Mouse (Mus musculus): ENCODE data around the gene Gale.
A peak's percentile ranks its signal among the peaks of the same experiment; 100 is the strongest.

Gale gene

DNA sequence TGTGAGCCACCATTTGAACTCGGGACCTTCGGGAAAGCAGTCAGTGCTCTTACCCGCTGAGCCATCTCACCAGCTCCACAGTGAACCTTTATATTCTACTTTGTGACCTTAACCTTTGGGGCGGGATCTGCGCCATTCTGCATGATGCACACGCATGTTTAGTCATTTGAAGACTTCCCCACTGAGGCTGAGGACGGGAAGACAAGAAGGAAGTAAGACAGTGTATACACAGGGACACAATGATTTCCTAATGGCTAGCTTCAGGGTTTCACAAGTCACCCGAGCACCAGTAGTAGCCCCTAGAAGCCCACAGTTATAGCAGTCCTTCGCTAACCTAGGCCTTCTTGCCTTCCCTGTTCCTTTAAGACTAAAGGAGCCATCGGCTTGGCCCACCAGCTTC is 17.8 kb upstream of the Gale start:
- no peak for DNase-seq

DNA sequence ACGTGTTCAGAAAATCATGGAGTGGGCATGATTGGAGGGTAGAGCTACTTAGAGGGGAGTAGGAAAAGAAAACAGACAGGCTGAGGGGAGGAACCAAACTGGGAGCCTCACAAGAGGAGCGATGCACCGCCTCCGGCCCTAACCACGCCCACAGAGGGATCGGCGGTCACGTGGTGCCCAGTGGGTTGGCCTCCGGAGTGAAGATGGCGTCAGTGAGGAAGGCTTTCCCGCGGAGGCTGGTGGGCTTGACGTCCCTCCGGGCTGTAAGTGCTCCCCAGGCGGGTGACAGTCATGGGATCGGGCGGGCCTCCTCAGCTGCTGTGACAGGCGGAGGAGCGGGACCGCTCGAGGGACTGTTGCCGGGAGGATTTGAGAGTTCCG is 17.3 kb upstream of the Gale start, which contains the start of gene Hmgcl:
Hmgcl (plus strand) TSS at position 171 of the 381 bp plus-strand sequence.
- DNase-seq = peak; percentile 93 to 97

DNA sequence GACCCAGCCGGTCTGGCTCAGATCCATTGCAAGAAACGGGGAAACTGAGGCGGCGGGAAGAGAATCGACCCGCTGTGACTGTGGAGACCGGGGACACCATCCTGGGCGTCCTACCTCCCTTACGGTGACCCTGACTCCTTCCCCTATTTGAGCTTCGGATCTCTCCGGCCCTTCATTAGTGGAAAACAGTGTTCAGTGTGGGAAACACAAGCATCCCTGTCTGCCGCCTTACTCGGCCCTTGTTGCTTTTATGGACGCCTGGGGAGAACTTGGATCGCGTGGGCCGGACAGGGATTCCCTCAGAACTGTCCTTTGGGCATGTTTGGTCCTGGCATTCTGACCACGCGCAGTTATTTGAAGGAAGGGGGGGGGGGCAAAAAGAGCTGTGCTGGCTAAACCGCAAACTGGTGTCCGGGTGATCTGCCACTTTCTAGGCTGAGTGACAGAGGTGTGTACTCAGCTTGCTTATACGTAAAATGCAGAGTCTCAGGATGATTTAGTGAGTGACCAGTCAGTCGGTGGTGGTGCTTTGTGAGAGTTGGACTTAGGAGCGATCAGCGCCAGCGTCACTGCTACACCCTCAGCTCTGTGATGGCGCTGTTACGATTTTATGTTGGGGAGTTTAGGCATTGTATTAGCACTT is 16.7 kb upstream of the Gale start:
- peak in 1 of 2 experiments; percentile 63 for DNase-seq

DNA sequence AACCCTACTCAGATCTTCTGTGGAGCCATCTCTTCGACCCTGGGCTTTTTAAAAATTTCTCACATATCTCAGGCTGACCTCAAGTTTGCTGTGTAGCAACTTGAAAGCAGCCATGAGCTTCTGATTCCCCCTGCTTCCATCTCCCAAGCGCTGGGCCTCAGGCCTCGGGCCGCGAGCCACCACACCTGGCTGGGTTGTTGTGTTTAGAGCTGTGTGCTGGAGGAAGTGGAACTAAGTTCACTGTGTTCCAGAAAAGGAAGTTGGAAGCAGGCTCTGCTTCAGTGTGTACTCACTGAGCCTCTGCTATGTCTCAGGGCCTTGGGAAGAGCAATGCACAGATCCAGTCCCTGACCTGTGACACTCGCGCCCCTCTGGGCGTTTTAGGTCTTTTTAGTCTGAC is 15.4 kb upstream of the Gale start:
- no peak for DNase-seq

DNA sequence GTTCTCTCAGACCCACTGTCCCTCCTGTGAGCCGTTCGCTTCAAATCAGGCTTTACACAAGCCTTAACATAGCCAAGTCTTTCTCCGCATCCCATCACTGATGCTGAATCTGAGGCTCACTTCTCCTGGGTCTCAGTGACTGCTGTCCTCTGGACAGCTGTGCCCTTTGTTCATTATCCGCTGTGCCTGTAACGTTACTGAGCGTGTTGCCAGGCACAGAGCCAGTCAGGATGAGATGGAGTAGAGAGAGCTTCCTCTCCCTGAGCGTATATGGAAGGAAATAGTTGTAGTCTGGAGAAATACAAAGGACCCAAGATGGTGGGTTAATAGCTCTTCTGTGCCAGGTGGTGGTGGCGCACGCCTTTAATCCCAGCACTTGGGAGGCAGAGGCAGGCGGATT is 14.1 kb upstream of the Gale start:
- DNase-seq = peak in 1 of 2 experiments; percentile 36

DNA sequence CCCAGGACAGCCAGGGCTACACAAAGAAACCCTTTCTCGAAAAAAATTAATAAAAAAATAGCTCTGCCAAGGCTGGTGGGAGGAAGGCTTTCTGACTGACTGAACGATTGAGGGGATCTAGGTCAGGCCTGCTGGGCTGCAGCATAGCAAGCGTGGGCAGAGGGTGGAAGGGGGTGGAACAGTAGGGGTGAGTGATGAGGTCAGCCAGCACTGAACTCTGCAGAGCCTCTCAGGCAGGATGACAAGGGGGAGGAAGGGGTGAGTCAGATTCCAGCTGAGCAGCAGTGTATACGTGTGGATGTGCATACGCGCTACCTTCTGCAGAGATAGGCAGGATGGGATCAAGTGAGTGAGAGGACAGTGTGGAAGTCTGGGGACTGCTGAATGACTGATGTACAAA is 13.6 kb upstream of the Gale start:
- DNase-seq = peak; percentile 72 to 79

DNA sequence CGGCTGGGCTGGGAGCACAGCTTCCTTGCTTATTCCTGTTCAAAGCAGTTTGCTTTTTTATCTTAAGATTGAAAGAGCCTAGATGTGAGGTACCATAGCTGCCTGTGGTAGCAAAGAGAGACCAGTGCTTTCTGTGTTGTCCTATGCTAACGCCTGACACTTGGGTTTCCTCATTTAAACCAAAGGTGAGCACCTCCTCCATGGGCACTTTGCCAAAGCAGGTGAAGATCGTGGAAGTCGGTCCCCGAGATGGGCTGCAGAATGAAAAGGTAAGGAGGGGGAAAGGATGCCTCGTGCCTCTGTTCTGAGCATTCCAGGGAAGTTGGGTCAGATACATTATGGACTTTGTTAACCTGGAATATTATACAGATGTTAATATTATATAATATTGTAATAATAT is 13.2 kb upstream of the Gale start:
- DNase-seq = peak; percentile 47 to 59

DNA sequence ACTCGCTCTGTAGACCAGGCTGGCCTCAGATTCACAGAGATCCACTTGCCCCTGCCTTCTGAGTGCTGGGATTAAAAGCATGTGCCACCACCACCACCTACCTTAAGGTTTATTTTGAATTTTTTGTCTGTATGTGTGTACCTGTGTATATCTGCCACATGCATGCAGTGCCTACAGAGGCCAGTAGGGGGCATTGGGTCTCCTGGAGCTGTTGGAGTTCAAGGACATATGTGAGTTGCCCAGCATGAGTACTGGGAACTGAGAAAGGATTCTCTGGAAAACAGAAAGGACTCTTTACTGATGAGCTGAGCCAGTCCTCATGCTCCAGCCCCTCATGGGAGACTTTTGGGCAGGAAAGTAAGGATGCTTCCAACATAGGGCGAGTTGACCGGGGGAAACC is 12.0 kb upstream of the Gale start:
- peak in 1 of 2 experiments; percentile 52 for DNase-seq

DNA sequence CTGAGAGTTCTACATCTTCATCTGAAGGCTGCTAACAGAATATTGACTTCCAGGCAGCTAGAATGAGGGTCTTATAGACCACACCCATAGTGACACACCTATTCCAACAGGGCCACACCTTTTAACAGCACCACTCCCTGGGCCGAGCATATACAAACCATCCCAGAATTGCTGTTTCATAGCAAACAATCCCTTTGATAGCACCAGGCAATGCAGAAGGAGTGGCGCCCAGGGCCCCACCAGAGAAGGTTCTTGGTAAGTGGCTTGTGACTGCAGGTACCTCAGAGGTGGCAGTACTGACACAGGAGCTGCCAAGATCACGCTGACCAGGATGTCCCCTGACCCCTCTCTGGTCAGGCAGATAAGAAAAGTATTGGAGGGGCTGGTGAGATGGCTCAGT is 10.3 kb upstream of the Gale start:
- DNase-seq = no peak

DNA sequence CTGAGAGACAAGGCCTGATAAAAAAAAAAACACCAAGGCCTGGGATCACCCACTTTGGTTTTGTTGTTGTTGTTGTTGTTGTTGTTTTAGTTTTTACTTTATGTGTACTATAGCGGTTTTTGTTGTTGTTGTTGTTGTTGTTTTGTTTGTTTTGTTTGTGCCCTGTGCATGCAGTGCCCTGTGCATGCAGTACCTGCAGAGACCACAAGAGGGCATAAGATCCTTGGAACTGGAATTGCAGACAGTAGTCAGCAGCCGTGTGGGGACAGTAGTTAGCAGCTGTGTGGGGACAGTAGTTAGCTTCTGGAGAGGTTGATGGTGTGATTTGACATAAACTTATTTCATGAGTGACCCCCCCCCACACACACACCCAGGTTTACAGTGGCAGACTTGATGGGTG is 9.3 kb upstream of the Gale start:
- DNase-seq = peak; percentile 81 to 89

DNA sequence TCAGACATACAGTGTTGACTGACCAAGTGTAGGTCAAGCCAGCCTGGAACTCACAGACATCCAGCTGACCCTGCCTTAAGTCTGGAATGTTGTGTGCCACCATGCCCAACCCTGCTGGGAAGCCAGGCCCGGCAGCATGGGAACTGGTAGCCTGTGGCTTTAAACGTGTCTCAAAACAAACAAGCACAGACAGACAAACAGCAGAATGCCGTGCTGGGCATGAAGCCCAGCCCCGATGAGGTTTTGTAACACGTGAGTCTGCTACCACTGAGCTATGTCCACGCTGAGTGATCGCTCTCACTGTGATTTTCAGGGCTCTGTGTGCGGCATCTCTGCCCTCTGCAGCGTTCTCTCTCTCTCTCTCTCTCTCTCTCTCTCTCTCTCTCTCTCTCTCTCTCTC is 7.6 kb upstream of the Gale start:
- DNase-seq = no peak

DNA sequence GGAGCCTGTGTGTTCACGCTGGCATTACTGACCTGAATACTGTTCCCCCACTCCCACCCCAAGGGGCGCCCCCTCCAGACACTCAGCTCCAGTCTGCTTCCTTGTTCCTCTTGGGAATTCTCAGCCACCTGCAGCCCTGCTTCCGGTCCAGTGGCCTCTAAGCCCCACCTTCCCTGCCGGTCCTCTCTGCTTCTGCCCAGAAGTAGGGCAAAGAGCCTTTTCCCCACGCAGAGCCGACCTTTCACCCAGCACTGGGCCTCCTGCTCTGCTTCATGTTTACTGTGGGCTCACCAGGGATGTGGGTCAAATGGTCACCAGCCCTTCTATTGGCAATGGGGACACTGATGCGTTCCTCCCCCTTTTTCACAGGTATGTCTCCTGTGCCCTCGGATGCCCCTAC is 5.2 kb upstream of the Gale start:
- DNase-seq = no peak

DNA sequence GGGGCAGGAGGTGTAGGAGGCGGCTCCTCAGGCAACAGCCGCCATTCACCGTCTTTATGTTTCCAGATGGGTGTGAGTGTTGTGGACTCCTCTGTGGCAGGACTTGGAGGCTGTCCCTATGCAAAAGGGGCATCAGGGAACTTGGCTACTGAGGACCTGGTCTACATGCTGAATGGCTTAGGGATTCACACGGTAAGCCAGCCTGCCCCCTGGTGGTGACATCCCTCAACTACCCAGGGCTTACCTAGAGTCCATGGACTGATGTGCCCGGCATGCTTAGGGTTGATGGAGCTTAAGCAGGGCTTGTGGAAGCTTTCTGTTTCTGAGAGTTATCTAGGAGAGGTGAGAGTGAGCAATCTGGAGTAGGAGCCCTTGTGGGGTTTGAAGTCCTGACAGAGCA is 2.8 kb upstream of the Gale start:
- peak; percentile 84 to 92 for DNase-seq

DNA sequence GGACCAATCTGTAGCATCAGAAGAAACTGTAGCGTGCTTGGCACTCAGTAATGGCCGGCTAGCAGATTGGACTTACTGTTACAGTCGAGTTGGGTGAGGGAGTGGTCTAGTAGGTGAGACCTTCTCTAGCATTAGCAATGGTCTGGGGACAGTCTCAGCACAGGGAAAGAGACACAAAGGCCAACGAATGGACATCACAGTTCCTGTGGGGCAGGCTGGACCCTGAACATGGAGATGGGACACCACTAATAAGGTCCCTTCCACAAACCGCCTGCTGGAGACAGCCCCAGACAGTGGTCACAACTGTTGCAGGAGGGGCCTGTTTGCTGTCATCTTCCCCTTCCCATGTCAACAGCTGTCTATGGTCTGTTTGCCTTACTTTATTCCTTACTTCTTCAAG is 1.8 kb upstream of the Gale start:
- no peak for DNase-seq

DNA sequence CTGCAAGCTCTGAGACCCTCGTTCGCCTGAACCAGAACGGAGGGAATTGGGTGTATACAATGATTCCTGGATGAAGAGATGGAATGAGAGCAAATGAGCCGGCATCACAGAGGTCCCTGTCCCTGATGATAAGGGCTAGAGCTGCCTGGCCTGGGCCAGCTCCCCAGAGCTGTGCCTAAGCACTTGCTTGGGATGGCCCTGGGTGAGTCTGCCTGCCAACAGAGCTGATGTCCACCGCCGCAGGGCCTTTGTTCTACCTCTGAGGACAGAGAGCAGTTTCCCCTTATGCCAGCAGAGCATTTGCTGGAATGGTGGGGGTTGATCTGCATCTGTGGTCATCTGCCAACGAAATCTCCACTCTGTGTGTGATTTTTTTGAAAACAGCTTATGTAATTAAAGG is 1.3 kb upstream of the Gale start:
- peak in 1 of 2 experiments; percentile 27 for DNase-seq

DNA sequence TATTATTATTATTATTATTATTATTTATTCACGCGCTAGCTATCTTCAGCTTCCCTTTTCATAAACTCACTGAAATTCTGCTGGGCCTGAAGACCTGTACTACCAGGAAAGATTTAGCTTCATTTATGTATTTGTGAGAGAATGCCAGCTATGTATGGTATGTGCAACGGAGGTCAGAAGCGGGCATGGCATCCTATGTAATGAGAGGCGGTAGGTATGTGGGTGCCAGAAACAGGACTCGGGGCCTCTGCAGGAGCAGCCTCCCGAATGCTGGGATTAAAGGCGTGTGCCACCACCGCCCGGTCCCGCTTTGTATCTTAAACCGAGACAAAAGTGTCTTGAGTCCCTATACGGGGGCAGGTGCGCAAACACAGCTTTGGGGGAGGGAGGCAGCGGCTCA is 581 bp upstream of the Gale start:
- no peak for DNase-seq

DNA sequence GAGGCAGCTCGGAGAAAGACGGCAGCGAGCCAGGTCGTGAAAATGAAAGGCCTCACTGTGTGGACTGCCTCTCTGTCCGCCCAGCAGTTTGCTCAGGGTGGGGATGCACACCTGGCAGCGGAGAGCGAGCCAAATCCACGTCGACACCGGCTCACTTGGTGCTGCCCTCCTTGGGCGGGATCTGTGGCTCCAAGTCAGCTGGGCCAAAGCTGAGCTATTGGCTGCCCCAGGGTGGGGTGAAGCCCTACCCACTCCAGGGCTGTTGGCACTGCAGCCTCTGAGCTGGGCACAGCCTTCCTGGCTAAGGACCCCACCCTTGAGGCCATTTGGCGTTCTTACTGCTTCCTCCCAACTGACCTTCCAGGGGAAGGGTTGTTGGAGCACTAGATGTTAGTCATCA is 899 bp downstream of the Gale start:
- DNase-seq = peak; percentile 66 to 75

DNA sequence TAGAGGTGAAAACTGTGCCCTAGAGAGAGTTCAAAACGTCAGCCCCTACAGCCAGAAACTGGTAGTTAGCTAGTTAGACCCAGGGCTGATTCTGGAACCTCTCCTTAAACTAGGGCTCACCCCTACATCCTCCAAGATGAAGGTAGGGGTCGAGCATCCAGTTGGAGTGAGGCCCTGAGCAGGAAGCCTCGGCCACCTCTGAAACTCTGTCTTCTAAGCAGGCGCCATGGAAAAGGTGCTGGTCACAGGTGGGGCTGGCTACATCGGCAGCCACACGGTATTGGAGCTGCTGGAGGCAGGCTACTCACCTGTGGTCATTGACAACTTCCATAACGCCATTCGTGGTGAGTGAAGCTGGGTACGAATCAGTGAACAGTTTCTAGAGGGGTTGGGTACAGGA is 1.6 kb downstream of the Gale start:
- DNase-seq = no peak

DNA sequence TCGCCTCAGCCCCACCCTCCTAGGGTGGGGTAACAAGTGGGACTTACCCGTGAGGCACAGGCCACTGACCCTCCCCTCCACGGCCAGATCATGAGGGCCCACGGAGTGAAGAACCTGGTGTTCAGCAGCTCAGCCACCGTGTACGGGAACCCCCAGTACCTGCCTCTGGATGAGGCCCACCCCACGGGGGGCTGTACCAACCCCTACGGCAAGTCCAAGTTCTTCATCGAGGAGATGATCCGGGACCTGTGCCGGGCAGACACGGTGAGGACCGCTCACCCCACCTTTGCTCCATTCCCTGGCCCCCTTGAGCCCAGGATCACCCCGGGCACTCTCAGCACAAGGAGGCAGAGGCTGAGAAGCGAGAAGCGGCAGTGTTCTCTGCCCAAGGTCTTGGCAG is 2.8 kb downstream of the Gale start:
- no peak for DNase-seq

DNA sequence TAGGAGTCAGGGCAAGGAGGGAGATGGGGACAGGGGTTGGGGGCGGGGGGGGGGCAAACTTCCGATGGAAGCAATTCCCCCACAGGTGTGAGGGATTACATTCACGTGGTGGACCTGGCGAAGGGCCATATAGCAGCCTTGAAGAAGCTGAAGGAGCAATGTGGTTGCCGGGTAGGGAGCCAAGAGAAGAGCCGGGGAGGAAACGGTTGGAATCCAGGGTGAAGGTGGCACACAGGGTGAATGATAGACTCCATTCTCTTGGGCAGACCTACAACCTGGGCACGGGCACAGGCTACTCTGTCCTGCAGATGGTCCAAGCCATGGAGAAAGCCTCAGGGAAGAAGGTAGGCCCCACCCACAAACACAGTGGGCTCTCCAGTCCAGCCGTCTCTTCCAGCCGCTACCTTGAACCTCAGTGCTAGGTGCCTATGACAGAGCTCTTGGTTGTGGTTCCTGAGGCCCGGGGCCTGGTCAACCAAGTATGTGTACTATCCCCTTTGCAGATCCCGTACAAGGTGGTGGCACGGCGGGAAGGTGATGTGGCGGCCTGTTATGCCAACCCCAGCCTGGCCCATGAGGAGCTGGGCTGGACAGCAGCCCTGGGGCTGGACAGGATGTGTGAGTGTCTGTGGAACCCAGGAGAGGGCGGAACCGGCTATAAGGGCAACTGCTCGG is 3.7 kb downstream of the Gale start:
- no peak for DNase-seq

DNA sequence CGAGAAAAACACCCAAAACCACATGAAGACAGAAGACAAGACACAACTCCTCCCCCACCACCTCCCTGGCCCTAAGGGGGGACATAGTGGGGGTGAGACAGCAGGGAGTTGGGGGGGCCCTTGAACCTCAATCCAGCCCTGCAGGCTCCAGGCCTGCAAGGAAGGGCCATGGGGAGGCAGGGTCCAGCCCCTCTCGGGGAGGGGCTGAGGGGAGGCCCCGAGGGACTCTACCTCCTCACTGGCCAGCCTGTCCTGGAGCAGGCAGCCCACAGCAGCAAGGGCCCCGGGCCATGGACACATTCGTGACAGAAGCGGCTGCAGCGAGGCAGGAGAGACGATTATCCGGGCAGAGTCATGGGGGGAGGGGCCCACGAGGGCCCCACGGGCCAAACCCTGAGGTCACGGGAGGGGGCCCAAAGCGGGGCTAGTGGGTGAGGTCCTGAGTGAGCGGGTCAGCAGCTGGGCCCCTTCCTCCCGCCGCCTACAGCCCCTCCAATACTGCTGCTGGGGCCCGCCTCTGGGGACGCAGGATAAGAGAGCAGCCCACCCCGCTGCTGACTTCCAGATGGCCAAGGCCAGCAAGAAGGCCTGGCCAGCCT is 4.8 kb downstream of the Gale start:
- DNase-seq = no peak

DNA sequence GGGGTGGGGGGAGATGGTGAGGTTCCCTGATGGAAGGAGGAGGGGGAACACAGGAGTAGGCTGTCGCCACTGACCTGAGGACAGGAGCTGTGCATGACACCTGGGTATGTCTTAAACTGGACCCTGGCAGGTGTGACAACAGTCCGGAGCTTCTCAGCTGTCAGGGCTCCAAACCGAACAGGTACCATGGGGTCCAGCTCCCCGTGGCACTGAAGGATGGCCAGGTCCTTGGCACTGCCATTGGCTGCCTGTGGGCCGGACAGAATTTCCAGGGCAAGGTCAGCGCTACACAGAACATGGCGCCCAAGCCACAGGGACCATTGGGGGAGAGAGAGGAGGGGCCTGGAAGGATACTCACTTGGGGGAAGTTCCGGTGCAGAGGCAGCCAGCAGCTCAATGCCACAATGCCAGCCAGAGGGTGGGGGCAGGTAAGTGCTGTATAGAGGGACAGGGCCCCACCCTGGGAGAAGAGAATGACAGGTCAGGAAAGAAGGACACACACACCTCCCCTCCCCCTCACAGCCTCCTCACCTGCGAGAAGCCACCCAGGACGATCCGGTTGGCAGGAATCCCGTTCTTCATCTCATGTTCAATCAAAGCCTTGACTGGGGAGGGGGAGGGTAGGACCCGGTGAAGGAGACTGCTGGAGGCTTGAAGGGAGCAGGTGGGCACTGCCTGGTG is 5.7 kb downstream of the Gale start:
- no peak for DNase-seq

DNA sequence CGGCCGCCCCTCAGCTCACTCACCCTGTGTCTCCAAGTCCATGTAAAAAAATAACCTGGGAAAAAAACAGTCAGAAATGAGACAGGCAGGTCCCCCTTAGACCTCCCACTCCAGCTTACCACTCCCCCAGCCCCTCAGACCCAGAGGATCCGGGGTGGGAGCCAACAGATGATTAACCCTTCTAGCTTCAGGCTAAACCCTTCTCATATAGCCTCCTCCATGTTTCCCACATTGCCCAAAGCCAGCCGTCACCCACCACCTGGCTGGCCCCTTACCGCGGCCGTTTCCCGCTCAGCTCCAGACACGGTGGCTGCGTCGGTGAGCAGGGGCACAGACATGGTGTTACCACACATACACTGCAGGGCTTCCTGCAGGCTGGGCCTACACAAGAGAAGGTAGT is 7.1 kb downstream of the Gale start:
- DNase-seq = no peak

Data from cerebellum, postnatal 25 days (tissue).